Mouse (Mus musculus): ENCODE data around the gene 4932438H23Rik.

DNA sequence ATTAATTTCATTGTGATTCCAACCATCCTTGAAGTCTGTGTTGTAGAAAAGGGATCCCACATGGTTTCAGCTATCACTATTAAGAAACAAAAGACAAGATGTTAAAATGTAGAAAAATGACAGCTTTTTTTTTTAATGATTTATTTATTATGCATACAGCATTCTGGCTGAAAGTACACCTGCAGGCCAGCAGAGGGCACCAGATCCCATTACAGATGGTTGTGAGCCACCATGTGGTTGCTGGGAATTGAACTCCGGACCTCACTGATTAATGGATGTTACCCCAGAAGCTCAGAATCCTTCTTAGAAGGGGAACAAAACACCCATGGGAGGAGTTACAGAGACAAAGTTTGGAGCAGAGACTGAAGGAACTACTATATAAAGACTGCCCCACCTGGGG, 71.5 kb downstream of the 4932438H23Rik start:
- peak; percentile 77 for TF ChIP-seq CTCF (conservative IDR thresholded peaks at IDR 0.05; ENCODE audit: low read length)
- TF ChIP-seq NANOG (IDR thresholded peaks at IDR 0.05; ENCODE audit: borderline replicate concordance, low read length): no peak

Measured in E14TG2a.4 (cell line).